Mouse (Mus musculus) embryonic fibroblast, embryonic 13.5 days (primary cell): Measurements from ENCODE around the gene Slc39a1.

ENCODE experiments used
- CTCF ChIP-seq: IDR thresholded peaks from 2 replicates; pipeline ENCODE4 v1.5.1; 2011; ENCODE audit warnings: mild to moderate bottlenecking, control low read depth, low read length, moderate library complexity, borderline replicate concordance; ENCODE audit not compliant: insufficient read depth
- POLR2A ChIP-seq: IDR thresholded peaks from 2 replicates; pipeline ENCODE4 v1.6.1; 2011; ENCODE audit warnings: low read depth, mild to moderate bottlenecking, control low read depth, low read length, moderate library complexity

DNA sequence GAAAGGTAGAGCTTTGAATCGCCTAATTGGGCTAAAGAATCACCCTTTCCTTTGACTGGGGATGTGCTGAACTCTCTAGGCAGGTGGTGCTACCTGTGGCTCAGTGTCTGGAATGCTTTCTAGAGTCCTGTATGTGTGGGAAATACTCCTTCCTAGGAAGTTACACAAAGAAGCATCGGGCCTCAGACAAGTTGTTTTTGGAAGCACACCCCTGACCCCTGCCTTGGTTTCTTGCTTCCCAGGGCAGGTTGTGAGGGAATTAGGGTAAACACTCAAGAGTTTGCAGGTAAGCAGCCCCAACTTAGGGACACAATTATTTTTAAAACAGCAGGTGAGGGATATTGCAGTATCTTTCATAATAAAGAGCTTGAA, 7.2 kb downstream of the Slc39a1 start:
- TF ChIP-seq CTCF (no peak), POLR2A (no peak)
